In the genomic region with DNA sequence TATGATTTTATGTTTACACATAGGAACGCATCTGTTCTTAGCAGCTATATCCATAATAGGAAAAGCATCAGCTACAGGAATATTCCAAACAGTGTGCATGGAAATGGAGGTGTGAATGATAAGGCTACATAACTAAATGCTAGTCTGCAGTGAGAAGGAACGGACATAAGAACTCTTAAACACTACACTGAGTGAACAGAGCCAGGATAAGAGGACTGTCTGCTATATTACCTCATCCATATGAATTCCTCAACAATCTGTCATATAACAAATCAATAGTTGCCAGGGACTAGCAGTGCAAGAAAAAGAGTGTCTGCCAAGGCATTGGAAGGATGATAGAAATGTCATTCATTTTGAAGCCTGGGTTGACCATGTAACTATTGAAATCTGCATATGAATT, we compare ENCODE assay signal across 30 mouse cellular contexts. TPM values are rescaled to one million over a fixed set of nuclear protein-coding genes. Genes with fewer than 3 reads are reported as not detected.
"Had no signal": no experiment of that assay in that cellular context is flagged by ENCODE, and none has a peak within 500 bp of the region (broad histone marks: within the 10 kb centered on the region; RNA-seq: fewer than 3 reads in every experiment).

No protein-coding gene starts in this region.

- H3K27ac ChIP-seq: embryonic facial prominence, embryonic 10.5 days; embryonic facial prominence, embryonic 12.5 days; embryonic facial prominence, embryonic 13.5 days; embryonic facial prominence, embryonic 15.5 days; forebrain, embryonic 10.5 days; forebrain, embryonic 12.5 days; forebrain, embryonic 13.5 days; forebrain, embryonic 15.5 days; gastrocnemius, adult 2 months; heart, adult 2 months had no signal

- H3K36me3 ChIP-seq: embryonic facial prominence, embryonic 10.5 days; embryonic facial prominence, embryonic 12.5 days; embryonic facial prominence, embryonic 13.5 days; embryonic facial prominence, embryonic 15.5 days; forebrain, embryonic 10.5 days; forebrain, embryonic 12.5 days; forebrain, embryonic 15.5 days had no signal

- H3K4me3 ChIP-seq: embryonic facial prominence, embryonic 10.5 days; embryonic facial prominence, embryonic 12.5 days; embryonic facial prominence, embryonic 13.5 days; embryonic facial prominence, embryonic 15.5 days; erythroblast, embryonic 14.5 days; forebrain, embryonic 10.5 days; forebrain, embryonic 12.5 days; forebrain, embryonic 13.5 days; forebrain, embryonic 15.5 days; gastrocnemius, adult 2 months; heart, adult 2 months had no signal

- H3K9me3 ChIP-seq: embryonic facial prominence, embryonic 10.5 days; embryonic facial prominence, embryonic 12.5 days; embryonic facial prominence, embryonic 13.5 days; embryonic facial prominence, embryonic 15.5 days; forebrain, embryonic 10.5 days; forebrain, embryonic 12.5 days; forebrain, embryonic 13.5 days; forebrain, embryonic 15.5 days had no signal

- DNase-seq: cerebellum, adult 18-20 months; cerebellum, adult 2 months; cerebellum, adult 8-10 months; cerebellum, adult 9-10 months; cerebellum, adult 9-11 months; cerebellum, postnatal 10 days; cerebellum, postnatal 14 days; cerebellum, postnatal 25 days; cerebellum, postnatal 36 days; embryo, embryonic 11 days; gastrocnemius, adult 2 months; gastrocnemius, postnatal 10 days; gastrocnemius, postnatal 14 days; gastrocnemius, postnatal 25 days; gastrocnemius, postnatal 36 days; heart, adult 11 months; heart, adult 18-20 months; heart, adult 2 months had no signal

- H3K4me1 ChIP-seq: embryonic facial prominence, embryonic 10.5 days; embryonic facial prominence, embryonic 12.5 days; embryonic facial prominence, embryonic 13.5 days; embryonic facial prominence, embryonic 15.5 days; forebrain, embryonic 10.5 days; forebrain, embryonic 12.5 days; forebrain, embryonic 13.5 days; forebrain, embryonic 15.5 days had no signal

- ATAC-seq: forebrain, embryonic 13.5 days; forebrain, embryonic 14.5 days; forebrain, embryonic 15.5 days had no signal

- H3K4me2 ChIP-seq: embryonic facial prominence, embryonic 12.5 days; embryonic facial prominence, embryonic 13.5 days; embryonic facial prominence, embryonic 15.5 days; forebrain, embryonic 12.5 days; forebrain, embryonic 13.5 days; forebrain, embryonic 15.5 days had no signal

- H3K9ac ChIP-seq: embryonic facial prominence, embryonic 12.5 days; embryonic facial prominence, embryonic 13.5 days; embryonic facial prominence, embryonic 15.5 days; forebrain, embryonic 12.5 days; forebrain, embryonic 13.5 days; forebrain, embryonic 15.5 days had no signal

- H3K27me3 ChIP-seq: embryonic facial prominence, embryonic 12.5 days; embryonic facial prominence, embryonic 13.5 days; embryonic facial prominence, embryonic 15.5 days; forebrain, embryonic 12.5 days; forebrain, embryonic 13.5 days; forebrain, embryonic 15.5 days had no signal

RNA-seq across cellular contexts. Expression of a gene that starts 51.1 kb away (rescaled TPM):
- total RNA-seq: common myeloid progenitor, adult 5-6 weeks; granulocyte monocyte progenitor cell, adult 5-6 weeks had no signal
- polyA plus RNA-seq: erythroblast, embryonic 14.5 days had no signal
